Mouse (Mus musculus): ENCODE results near the gene F12.
A peak's percentile ranks its signal among the peaks of the same experiment; 100 is the strongest.

Gene F12

GRCm38 (mm10) chr13:55426613-55427012, at the start of gene F12:
TSS of gene F12 (minus strand) at chr13:55426793.
- DNase-seq (ENCODE audit: low read depth, low spot score) = no peak

DNA sequence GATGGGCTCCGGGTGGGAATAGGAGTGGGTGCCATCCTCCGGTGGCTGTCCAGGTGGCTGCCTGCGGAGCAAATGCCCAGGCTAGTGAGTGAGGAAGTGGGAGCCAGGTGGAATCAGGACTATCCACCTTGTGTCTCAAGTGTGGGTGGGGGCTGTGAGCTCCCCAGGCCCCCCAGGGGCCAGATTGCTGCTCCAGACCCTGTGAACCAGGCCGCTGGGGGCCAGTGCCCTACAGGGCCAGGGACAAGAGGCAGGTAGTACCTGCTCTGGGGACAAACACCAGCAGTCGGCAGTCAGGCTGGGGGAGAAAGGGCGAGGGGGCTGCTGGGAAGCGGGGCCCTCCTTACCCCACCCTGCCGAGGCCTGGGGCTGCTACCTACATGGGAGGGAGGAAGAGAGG, 49.7 kb upstream of the F12 start:
- no peak for DNase-seq (ENCODE audit: low read depth, low spot score)

GRCm38 (mm10) chr13:55475750-55476149, 49.2 kb upstream of the F12 start:
- no peak for DNase-seq (ENCODE audit: low read depth, low spot score)

DNA sequence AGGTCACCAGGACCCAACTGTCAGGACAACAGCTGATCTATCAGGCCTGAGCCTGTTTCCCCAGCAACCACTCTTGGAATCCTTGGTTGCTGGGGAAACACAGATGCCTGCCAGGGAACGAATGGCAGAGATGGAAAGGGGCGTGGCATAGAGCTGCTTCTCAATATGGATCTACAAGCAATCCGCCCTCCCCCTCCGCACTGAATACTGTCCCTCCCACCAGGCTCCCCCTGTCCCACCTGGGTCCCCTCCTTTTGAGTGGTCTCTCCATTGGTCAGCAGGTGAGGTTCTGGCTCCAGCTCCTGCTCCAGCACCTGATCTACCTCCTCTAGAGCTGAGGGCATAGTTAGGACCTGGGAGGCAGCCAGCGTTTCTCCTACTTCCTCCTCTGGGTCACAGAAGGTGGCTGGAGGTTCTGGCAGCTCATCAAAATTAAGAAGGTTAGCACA, 48.1 kb upstream of the F12 start:
- DNase-seq (ENCODE audit: low read depth, low spot score) = no peak

DNA sequence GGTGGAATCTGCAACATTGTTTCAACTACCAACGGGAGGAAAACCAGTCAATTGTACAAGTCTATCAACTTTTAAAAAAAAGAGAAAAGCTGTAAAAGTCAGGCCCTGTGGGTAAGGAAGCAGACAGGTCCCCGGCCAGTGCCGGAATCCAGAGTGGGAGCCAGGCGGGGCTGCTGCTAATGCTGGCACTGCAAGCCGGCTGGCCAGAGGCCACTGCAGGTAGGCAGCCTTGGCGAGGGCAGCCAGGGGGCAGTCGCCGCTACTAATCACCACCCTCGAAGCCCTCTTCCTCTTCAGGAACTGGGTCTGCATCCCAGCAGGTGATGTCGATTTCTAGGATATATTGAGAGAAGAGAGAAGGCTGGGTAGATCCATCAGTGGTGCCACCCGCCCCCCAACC, 47.4 kb upstream of the F12 start:
- DNase-seq (ENCODE audit: low read depth, low spot score) = no peak

DNA sequence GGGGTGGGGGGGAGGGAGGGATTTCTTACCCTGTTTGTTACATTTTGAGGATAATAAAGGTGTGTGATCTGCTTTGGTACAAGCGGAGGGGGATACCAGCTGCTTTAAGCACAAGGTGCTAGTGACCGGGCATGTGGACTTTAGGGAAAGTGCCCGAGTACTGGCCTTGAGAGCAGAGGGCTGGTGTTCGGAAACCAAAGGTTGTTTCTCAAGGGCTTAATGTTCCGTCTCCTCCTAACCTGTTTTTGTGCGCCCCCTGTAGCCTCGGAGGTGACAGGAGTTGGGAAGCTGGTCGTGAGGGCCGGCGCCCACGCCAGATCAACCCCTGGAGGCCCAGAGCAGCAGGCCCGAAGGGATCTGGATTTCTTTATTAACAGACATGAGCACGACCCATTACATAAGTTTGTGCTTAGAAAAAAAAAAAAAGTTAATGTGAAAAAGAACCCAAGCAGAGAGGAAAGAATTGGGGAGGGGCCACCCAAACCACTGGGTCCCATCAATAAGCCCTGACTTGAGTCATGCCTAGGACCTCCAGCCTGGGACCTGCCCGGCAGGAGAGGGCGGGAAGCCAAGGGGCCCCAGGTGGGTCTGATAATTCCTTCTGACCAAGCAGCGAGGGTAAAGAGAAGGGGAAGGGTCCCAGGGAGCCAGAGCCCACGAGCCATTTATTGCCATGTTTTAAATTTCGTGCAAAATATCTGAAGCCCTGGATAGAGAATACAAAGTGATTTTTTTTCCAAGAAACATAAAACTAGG, 46.7 kb upstream of the F12 start:
- DNase-seq (ENCODE audit: low read depth, low spot score) = no peak

- DNase-seq (ENCODE audit: low read depth, low spot score) = no peak
These were observed 45.8 kb upstream of the F12 start for GRCm38 (mm10) chr13:55472132-55473022.

- DNase-seq (ENCODE audit: low read depth, low spot score) = no peak
These were observed 45.2 kb upstream of the F12 start for GRCm38 (mm10) chr13:55471819-55472131.

DNA sequence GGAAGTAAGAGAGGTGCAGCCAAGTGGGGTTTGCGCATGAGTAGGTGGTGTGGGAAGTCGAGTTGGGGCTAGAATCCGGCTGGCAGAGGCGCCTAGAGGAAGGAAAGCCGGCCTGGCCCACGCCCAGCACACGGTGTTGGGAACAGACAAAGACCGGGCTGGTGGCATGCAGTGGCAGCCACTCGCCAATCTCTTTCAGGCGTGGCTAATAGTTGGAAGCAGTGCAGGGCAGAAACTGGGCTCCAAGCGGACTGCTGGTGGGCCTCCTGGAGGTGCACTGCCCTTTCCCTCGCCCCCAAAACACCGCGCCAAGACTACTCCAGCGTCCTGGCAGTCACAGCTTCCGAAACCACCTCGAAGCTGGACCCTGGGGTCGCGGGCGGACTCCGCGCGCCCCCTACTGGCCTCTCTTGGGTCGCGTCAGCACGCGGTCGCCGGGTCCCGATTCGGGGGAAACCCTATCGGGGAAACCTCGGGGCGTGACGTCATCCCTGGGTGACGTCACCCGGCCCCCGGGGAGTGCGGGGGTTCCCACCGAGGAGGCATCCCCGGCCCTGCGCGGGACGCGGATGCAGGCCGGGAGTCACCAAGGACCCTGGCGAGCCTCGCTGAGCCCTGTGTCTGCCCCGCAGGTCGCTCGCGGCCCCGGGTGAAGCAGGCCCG, 44.7 kb upstream of the F12 start:
- peak; percentile 35 for DNase-seq (ENCODE audit: low read depth, low spot score)

DNA sequence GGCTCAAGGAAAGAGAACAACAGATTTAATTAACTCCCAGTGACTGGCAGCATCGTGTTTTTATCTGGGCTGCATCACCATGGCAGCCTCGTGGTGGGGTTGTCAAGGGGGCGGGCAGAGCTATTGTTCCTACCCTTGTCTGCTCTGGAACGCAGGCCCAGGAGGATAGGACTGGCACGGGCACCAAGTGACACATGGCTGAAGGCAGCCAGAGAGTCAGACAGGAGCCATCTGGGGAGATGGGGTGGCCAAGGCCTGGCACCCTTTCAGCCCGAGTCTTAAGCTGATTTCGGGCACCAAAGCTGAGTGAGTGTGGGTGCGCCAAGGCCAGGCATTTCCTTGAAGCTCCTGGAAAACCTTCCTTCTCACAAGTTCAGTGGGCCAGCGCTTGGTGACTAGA, 43.8 kb upstream of the F12 start:
- DNase-seq (ENCODE audit: low read depth, low spot score) = no peak

DNA sequence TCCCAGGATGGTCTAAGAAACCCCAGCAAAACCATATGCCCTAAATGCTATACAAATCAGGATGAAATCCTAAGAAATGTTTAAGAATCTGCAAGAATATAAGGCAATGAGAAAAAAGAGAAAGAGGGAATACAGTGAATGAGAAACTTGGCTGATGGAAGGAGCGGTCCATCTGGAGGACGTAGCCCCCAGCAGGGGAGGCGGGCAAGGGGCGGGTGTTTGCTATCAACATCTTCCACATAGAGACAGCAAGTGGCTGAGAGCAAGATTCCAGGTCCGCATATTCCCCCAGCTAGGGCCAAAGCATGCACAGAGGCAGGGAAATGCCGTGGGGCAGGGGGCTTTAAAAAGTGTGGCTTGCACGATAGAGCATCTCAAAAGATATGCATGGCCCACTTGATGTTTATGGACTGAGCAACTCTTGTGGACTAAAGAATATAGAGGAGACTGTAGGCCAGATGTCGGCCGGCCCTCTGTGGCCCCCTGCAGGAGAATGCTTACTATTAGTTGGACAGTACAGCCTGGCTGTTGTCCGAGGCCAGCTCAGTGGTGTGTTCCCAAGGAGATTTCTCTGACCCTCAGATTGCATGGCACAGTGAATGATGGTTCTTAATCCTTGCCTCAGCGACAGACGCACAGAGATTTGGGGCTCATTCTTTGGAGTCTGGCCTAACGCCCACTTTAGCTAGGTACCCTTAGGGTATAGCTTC, 42.4 kb upstream of the F12 start:
- DNase-seq (ENCODE audit: low read depth, low spot score) = no peak

GRCm38 (mm10) chr13:55465830-55466440, 39.3 kb upstream of the F12 start:
- no peak for DNase-seq (ENCODE audit: low read depth, low spot score)

- no peak for DNase-seq (ENCODE audit: low read depth, low spot score)
These were observed 38.6 kb upstream of the F12 start for GRCm38 (mm10) chr13:55465184-55465583.

DNA sequence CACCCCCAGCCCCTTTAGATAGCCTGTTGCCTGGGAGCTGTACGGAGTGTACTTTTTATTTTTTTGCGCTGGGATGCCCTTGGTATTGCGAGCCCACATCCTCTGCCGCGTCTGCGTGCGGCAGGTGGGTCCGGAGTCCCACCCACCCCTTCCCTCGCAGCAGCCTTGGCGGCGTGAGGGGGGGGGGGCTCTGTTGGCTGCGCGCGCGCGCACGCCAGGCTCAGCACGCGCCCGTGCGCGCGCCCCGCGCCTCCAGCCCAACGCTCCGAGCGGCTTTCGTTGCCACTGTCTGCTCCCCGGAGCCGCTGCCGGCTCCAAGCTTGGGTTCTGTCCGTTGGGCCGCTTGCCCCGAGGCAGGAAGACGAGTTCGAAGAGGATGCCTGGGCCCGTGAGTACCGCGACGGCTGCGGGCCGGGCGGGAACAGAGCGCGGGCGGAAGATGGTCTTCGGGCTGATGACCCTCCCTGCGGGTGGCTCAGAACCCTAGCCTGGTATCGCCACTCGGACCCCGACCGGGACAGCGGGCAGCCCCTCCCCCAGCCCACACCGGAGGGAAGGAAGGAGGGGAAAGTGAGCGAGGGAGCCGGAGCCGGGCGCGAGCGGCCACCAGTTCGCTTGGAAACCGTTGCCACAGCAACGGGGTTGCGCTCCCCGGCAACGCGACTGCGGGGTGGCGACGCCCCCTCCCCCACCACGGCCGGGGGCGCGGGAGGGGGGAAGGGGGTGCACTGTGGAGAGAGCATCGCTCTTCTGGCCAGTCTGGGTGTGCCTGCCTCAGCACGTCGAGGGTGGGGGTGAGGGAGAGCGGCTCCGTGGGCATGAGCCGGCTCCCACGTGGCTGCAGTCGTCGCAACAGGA, 37.7 kb upstream of the F12 start, which contains the start of gene Prr7:
Prr7 (plus strand) TSS at position 241 of the 858 bp plus-strand sequence.
- DNase-seq (ENCODE audit: low read depth, low spot score) = no peak

DNA sequence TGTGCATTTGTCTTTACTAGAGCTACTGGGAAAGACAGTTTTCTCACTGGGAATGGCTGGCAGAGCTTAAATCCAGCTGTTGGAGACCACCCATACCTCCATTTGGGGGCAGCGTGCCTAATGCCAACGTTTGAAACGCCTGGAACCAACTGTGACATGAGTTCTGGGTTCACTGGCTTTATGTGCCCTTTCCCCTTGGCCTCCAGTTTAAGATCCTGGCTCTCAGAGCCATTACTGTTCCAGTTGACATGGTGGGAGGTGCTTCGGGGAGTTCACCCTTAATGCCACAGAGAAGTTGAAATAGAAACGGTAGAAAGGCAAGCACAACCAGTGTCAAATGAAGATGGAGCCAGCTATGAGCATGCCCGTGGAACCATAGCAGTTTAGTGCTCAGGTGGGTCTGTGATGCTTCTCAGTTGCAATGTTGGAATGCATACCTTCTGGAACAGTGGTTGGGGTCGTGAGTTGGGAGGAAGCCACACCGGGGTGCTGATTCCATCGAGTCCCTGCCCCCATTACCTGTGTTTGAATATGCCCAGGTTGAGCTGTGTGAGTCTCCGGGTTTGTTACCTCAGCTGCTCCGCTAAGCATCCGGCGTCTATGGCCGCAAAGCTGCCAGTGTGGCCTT, 36.9 kb upstream of the F12 start:
- DNase-seq (ENCODE audit: low read depth, low spot score) = no peak

- no peak for DNase-seq (ENCODE audit: low read depth, low spot score)
These were observed 36.4 kb upstream of the F12 start for GRCm38 (mm10) chr13:55462965-55463364.

- DNase-seq (ENCODE audit: low read depth, low spot score) = no peak
These were observed 25.4 kb upstream of the F12 start for GRCm38 (mm10) chr13:55451785-55452549.

DNA sequence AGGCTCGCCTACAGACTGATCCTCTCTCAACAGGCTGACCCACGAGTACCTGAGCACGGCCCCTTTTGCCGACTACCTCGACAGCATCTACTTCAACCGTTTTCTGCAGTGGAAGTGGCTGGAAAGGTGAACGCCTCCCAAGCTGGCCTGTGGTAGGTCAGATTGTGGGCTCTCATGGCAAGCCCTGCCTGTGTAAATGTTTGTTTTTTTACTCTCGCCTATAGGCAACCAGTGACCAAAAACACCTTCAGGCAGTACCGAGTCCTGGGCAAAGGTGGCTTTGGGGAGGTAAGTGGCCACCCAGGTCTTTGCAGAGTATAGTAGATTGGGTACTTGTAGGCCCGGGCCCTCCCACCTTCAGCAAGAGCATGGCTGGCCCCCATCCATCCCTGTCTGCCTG, 24.7 kb upstream of the F12 start:
- DNase-seq (ENCODE audit: low read depth, low spot score) = no peak

DNA sequence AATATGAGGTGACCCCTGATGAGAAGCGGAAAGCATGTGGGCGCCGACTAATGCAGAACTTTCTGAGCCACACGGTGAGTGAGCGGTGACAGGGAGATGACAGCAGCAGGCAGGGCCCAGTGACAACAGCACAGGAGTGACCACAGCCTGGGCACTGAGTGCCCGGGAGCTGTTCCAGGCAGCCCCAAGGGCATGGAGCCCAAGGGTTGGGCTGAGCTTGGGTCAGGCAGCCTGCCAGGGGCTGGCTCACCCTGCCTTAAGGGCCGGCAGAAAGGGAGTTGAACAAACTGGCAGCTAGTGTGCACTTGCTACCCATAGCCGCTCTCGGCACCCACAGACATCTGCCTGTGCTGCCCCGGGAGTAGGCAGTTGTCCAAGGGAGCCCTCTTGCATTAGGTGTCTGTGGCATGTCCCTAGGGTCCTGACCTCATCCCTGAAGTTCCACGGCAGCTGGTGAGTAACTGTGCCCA, 24.0 kb upstream of the F12 start:
- DNase-seq (ENCODE audit: low read depth, low spot score) = no peak

All from c-Kit-negative CD71-positive TER-119-positive erythroid progenitor cells, embryonic 14.5 days (primary cell).